Mouse (Mus musculus) telencephalon, adult 2 months (tissue): Measurements from ENCODE around the gene Nfib.

Experiments used
- DNase-seq: peaks from one replicate; pipeline ENCODE4 v3.0.0-alpha.2; 2011; ENCODE audit warnings: low read depth, low spot score

Nfib gene

GRCm38 (mm10) chr4:82470212-82470937, 235.2 kb downstream of the Nfib start:
- no peak for DNase-seq

GRCm38 (mm10) chr4:82468944-82469343, 236.6 kb downstream of the Nfib start:
- DNase-seq, result no peak

- no peak for DNase-seq
These were observed 238.8 kb downstream of the Nfib start for GRCm38 (mm10) chr4:82466717-82467116.

GRCm38 (mm10) chr4:82466144-82466543, 239.4 kb downstream of the Nfib start:
- DNase-seq, result no peak

GRCm38 (mm10) chr4:82464051-82464632, 241.4 kb downstream of the Nfib start:
- no peak for DNase-seq

GRCm38 (mm10) chr4:82463189-82463715, 242.3 kb downstream of the Nfib start:
- no peak for DNase-seq

GRCm38 (mm10) chr4:82461676-82462075, 243.9 kb downstream of the Nfib start:
- no peak for DNase-seq

- DNase-seq, result no peak
These were observed 246.7 kb downstream of the Nfib start for GRCm38 (mm10) chr4:82458895-82459294.

- DNase-seq, result no peak
These were observed 248.6 kb downstream of the Nfib start for GRCm38 (mm10) chr4:82456908-82457307.

GRCm38 (mm10) chr4:82456323-82456713, 249.2 kb downstream of the Nfib start:
- no peak for DNase-seq

GRCm38 (mm10) chr4:82455617-82456322, 249.8 kb downstream of the Nfib start:
- no peak for DNase-seq

- DNase-seq, result no peak
These were observed 250.6 kb downstream of the Nfib start for GRCm38 (mm10) chr4:82454989-82455388.

GRCm38 (mm10) chr4:82453341-82453740, 252.2 kb downstream of the Nfib start:
- DNase-seq, result no peak

GRCm38 (mm10) chr4:82452905-82453304, 252.6 kb downstream of the Nfib start:
- no peak for DNase-seq

- DNase-seq, result no peak
These were observed 258.4 kb downstream of the Nfib start for GRCm38 (mm10) chr4:82447061-82447671.

- no peak for DNase-seq
These were observed 261.5 kb downstream of the Nfib start for GRCm38 (mm10) chr4:82444078-82444477.

- no peak for DNase-seq
These were observed 262.1 kb downstream of the Nfib start for GRCm38 (mm10) chr4:82443441-82443840.

GRCm38 (mm10) chr4:82443003-82443402, 262.5 kb downstream of the Nfib start:
- no peak for DNase-seq

GRCm38 (mm10) chr4:82440606-82441005, 264.9 kb downstream of the Nfib start:
- DNase-seq, result no peak

GRCm38 (mm10) chr4:82439813-82440212, 265.7 kb downstream of the Nfib start:
- DNase-seq, result no peak

GRCm38 (mm10) chr4:82438631-82439030, 266.9 kb downstream of the Nfib start:
- no peak for DNase-seq
